Mouse (Mus musculus): ENCODE measurements around the gene Pde10a.

DNA sequence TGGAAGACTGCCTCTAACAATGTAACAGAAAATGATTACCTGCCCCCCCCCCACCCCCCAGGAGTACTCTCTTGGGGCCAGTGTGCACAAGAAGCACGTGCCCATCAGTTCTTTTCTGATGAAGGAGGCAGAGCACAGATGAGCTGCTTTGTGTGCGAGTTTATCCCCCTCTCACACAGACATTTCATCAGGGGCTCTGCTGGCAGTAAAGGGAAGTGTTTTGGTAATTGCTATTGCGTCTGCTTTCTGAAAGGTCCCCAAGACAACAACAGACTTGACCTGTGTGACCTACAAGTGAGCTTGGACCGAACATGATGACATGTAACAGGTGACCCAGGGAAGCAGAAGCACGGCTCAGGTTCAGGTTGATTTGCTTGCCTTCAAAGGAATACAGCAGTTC is 95.2 kb downstream of the Pde10a start:
- TF ChIP-seq CTCF (IDR thresholded peaks at IDR 0.05; ENCODE audit: extremely low read depth, insufficient read length, insufficient replicate concordance, low read depth, low read length) (no peak), POLR2A (IDR thresholded peaks at IDR 0.05; ENCODE audit: low read depth, low read length) (no peak)

Data from small intestine, adult 2 months (tissue).